Mouse (Mus musculus) neutrophil, adult 59 days (primary cell): Measurements from ENCODE around the gene Gm49378. TPM values are rescaled to one million over a fixed set of nuclear protein-coding genes. Genes with fewer than 3 reads are reported as not detected.

ENCODE experiments used
- total RNA-seq, 2 experiments: library from RNA; stranded (reverse); gene quantifications; 1 replicate in 1 of 2; 2 replicates in 1 of 2; pipeline ENCODE4 v1.2.4; 2023

The Gm49378 gene
- 1 to 10 TPM in 1 of 2 experiments, under 1 TPM in 1; 0.79 to 2.4 TPM for total RNA-seq

GRCm38 (mm10) chr14:55637795-55638194 is at the start of gene Gm49378:
Gm49378 (minus strand) TSS chr14:55637895.

GRCm38 (mm10) chr14:55681160-55682117 is 43.7 kb upstream of the Gm49378 start, which contains the start of gene Tinf2:
Tinf2 (minus strand) TSS chr14:55681820.

GRCm38 (mm10) chr14:55671833-55672740 is 34.4 kb upstream of the Gm49378 start, which contains the start of the genes Gmpr2 and Nedd8:
Gmpr2 (plus strand) TSS chr14:55671941.
Nedd8 (minus strand) TSS chr14:55672124.

GRCm38 (mm10) chr14:55659960-55660573 is 22.4 kb upstream of the Gm49378 start, which contains the start of gene Mdp1:
Mdp1 (minus strand) TSS chr14:55660508.

DNA sequence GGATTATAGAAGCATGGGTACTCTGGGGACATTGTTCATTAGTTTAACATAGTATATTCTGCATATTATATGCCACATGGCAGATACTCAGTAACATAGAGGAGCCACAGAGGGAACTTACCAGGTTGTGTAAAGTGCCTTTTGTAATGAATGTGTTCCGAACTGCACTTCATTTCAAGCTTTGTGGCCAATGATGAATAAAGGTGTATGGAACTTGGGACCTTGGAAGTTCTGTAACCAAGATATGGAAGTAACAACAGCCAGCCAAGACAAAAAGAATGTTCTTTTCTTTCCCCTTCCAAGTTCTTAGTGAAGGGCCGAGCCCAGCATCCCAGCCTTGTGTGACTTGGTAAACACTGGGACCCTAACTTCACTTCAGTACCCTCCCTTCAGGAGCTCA is 12.2 kb upstream of the Gm49378 start, which contains the start of gene Tssk4:
Gene Tssk4, plus strand, starts transcription at position 301 of the 400 bp plus-strand sequence.

GRCm38 (mm10) chr14:55643060-55643907 is 5.6 kb upstream of the Gm49378 start, which contains the start of gene Tm9sf1:
Tm9sf1 (minus strand) TSS chr14:55643806.

DNA sequence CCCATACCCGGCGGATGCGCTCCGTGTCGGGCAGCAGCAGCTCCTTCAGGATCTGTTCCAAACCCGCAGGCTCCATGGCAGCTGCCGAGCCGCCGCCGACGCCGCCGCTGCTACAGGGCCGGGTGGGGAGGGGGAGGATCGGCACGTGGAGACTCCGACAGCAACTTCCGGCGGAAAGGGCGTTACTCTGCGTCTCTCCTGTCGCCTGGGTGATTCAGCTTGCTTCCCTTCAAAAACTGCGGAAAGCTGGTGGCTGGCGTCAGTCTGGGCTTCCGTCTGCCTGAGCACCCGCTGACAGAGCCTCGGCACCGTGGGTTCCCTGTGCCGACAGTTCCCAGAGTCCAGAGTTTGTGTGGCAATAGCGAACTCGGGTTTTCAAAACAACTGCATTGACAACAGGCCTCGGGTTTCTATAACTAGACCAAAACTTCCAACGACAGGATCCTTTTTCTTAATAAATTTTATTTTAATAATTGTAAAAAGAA is 2.1 kb downstream of the Gm49378 start, which contains the start of gene Ipo4:
Gene Ipo4, minus strand, starts transcription at position 435 of the 485 bp plus-strand sequence.

GRCm38 (mm10) chr14:55617822-55618221 is 19.9 kb downstream of the Gm49378 start, which contains the start of gene Rec8:
Rec8 (plus strand) TSS chr14:55618037.

GRCm38 (mm10) chr14:55603271-55603632 is 34.4 kb downstream of the Gm49378 start, which contains the start of gene Irf9:
Irf9 (plus strand) TSS chr14:55603571.

GRCm38 (mm10) chr14:55591331-55591891 is 46.3 kb downstream of the Gm49378 start, which contains the start of gene Rnf31:
Rnf31 (plus strand) TSS chr14:55591708.

GRCm38 (mm10) chr14:55590748-55591330 is 46.9 kb downstream of the Gm49378 start, which contains the start of gene Psme2:
Psme2 (minus strand) TSS chr14:55591113.

GRCm38 (mm10) chr14:55584702-55585565 is 52.8 kb downstream of the Gm49378 start, which contains the start of gene Emc9:
Emc9 (minus strand) TSS chr14:55585302.

Other genes starting within 250 kb of the Gm49378 start
- 10 to 100 TPM; 16.0 to 20.8 TPM for gene Dhrs4, start 159.1 kb downstream of the Gm49378 start, total RNA-seq
- gene Carmil3, start 147.2 kb downstream of the Gm49378 start, total RNA-seq, result under 1 TPM; 0.22 to 0.42 TPM
- gene Cpne6, start 127.5 kb downstream of the Gm49378 start, total RNA-seq, result not detected
- not detected for gene Nrl, start 112.9 kb downstream of the Gm49378 start, total RNA-seq
- 10 to 100 TPM; 25.2 to 30.4 TPM for gene Pck2, start 97.6 kb downstream of the Gm49378 start, total RNA-seq
- gene Dcaf11, start 77.9 kb downstream of the Gm49378 start, total RNA-seq, result 10 to 100 TPM; 51.8 to 54.8 TPM
- 1 to 10 TPM; 1.9 to 3.3 TPM for gene A730061H03Rik, start 77.5 kb downstream of the Gm49378 start, total RNA-seq
- not detected for gene Fitm1, start 62.3 kb downstream of the Gm49378 start, total RNA-seq
- gene Psme1, start 59.8 kb downstream of the Gm49378 start, total RNA-seq, result 100 to 1,000 TPM; 138 to 143 TPM
- gene Emc9, start 52.6 kb downstream of the Gm49378 start, total RNA-seq, result 1 to 10 TPM; 4.4 to 5.9 TPM
- 100 to 1,000 TPM; 180 to 210 TPM for gene Psme2, start 46.8 kb downstream of the Gm49378 start, total RNA-seq
- 10 to 100 TPM; 57.6 to 74.7 TPM for gene Rnf31, start 46.2 kb downstream of the Gm49378 start, total RNA-seq
- gene Irf9, start 34.3 kb downstream of the Gm49378 start, total RNA-seq, result 10 to 100 TPM; 42.3 to 50.1 TPM
- 1 to 10 TPM in 1 of 2 experiments, not detected in 1; 1.3 TPM for gene Rec8, start 19.9 kb downstream of the Gm49378 start, total RNA-seq
- gene Ipo4, start 1.9 kb downstream of the Gm49378 start, total RNA-seq, result 10 to 100 TPM; 10.7 to 12.2 TPM
- gene Tm9sf1, start 5.9 kb upstream of the Gm49378 start, total RNA-seq, result 10 to 100 TPM; 34.3 to 37.8 TPM
- 1 to 10 TPM; 1.6 to 2.0 TPM for gene Tssk4, start 12.3 kb upstream of the Gm49378 start, total RNA-seq
- 10 to 100 TPM; 13.2 to 13.9 TPM for gene Mdp1, start 22.6 kb upstream of the Gm49378 start, total RNA-seq
- gene Gmpr2, start 34.0 kb upstream of the Gm49378 start, total RNA-seq, result 10 to 100 TPM; 15.8 to 16.6 TPM
- 100 to 1,000 TPM; 154 to 173 TPM for gene Nedd8, start 34.2 kb upstream of the Gm49378 start, total RNA-seq
- 10 to 100 TPM; 53.2 to 64.0 TPM for gene Tinf2, start 43.9 kb upstream of the Gm49378 start, total RNA-seq
- 1 to 10 TPM in 1 of 2 experiments, under 1 TPM in 1; 0.71 to 1.4 TPM for gene Tgm1, start 76.0 kb upstream of the Gm49378 start, total RNA-seq
- 10 to 100 TPM; 23.8 to 27.4 TPM for gene Rabggta, start 84.4 kb upstream of the Gm49378 start, total RNA-seq
- gene Dhrs1, start 107.8 kb upstream of the Gm49378 start, total RNA-seq, result 10 to 100 TPM; 53.1 to 63.6 TPM
- 10 to 100 TPM; 19.3 to 28.9 TPM for gene Nop9, start 107.8 kb upstream of the Gm49378 start, total RNA-seq
- gene Cideb, start 120.6 kb upstream of the Gm49378 start, total RNA-seq, result under 1 TPM in 1 of 2 experiments, not detected in 1; 0.53 TPM
- gene Ltb4r2, start 123.5 kb upstream of the Gm49378 start, total RNA-seq, result under 1 TPM; 0.79 to 0.84 TPM
- 100 to 1,000 TPM; 203 to 224 TPM for gene Ltb4r1, start 128.1 kb upstream of the Gm49378 start, total RNA-seq
- under 1 TPM; 0.36 to 0.51 TPM for gene Adcy4, start 146.2 kb upstream of the Gm49378 start, total RNA-seq
- gene Ripk3, start 151.0 kb upstream of the Gm49378 start, total RNA-seq, result 10 to 100 TPM; 29.1 to 40.3 TPM
- not detected for gene Nfatc4, start 185.2 kb upstream of the Gm49378 start, total RNA-seq
- gene Nynrin, start 216.1 kb upstream of the Gm49378 start, total RNA-seq, result 1 to 10 TPM; 2.3 to 2.8 TPM
- under 1 TPM; 0.47 to 0.68 TPM for gene Cbln3, start 246.5 kb upstream of the Gm49378 start, total RNA-seq
- 10 to 100 TPM; 79.3 to 82.3 TPM for gene Khnyn, start 247.1 kb upstream of the Gm49378 start, total RNA-seq